Mouse (Mus musculus) large intestine, adult 2 months (tissue): ENCODE data around the gene Ptgds. TPM values are rescaled to one million over a fixed set of nuclear protein-coding genes. Genes with fewer than 3 reads are reported as not detected.

Experiments used
- DNase-seq: peaks from one replicate; pipeline ENCODE4 v3.0.0-alpha.2; 2012; ENCODE audit warnings: low read depth, low spot score
- WGBS: fragments of 180-500 bp; shearing (Covaris S2); methylation state at CpG from one replicate; pipeline ENCODE4 v1.1.7; 2018; 5-methylcytosine and 5-hydroxymethylcytosine counted together
- polyA plus RNA-seq: library from polyadenylated mRNA; depleted of rRNA; stranded (reverse); fragments of >200 nt; gene quantifications from 2 replicates; pipeline ENCODE4 v1.2.3, GENCODE M21; 2012; rRNA removed

The Ptgds gene
- polyA plus RNA-seq, 1 experiment, result 0.53 TPM

DNA sequence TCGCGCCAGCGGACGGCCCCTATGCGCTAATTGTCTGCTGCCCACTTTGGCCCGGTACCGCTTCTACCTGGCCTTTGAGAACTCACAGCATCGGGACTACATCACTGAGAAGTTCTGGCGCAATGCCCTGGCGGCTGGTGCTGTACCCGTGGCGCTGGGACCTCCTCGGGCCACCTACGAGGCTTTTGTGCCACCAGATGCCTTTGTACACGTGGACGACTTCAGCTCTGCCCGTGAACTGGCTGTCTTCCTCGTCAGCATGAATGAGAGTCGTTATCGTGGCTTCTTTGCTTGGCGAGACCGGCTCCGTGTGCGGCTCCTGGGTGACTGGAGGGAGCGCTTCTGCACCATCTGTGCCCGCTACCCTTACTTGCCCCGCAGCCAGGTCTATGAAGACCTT, 44.4 kb downstream of the Ptgds start:
- no peak for DNase-seq
- 50% methylated on average over 27 of the region's 27 CpGs for WGBS

DNA sequence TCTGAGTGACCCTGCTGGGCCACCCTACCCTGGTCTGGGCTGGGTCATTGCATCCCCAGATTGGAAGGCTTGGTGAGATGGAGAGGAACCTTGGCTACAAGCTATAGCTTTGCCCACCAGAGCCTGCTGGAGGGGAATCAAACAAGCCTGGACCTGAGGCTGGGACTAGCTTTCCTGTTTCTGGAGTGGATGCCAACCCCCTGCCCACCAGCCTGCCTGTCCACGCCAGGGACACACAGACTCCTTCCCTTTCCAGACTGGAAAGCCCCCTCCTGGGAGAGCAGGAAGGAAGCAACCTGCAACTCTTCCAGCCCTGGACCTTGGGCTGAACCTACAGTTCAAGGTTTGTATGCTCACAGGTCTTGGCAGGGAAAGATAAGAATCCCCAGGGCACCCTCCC, 46.2 kb downstream of the Ptgds start:
- DNase-seq, result no peak
- 73% methylated on average over 1 of the region's 1 CpGs for WGBS

DNA sequence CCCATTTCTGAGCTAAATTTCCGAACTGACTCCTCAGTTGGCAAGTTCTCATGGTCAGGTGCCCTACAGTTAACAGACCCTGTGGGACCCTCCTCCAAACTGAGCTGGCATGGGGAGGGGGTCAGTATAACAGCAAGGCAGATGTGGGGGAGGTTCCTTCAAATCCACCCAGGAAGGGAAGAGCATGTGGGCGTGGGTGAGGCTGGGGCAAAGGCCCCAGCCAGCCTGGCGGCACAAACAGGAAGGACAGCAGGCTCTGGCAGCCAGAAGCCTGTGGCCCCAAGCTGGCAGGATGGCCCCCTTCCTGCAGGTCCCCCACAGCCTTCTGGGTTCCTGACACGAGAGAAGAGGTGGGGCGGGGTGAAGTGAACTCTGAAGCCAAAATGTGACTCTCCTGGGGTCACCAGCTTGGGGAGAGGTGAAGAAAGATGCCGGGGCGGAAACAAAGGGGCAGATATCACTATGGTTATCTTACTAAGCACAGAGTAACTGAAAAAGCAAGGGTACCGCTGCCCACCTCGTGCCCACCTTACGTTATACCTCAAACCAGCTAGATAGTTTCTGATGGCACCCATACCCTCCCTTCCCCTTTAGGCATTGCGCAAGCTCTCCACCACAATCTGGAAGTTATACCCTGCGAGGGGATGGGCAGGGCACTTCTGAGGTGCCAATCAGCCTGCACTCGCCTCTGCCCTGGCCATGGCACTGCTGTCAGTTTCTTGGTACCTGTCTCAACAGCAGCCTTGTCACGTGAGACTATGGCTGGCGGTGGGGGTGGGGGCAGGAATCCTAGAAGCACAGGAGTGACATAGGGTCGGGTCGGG, 47.0 kb downstream of the Ptgds start, which contains the start of gene Fut7:
TSS of gene Fut7 (plus strand) at position 681 of the 824 bp plus-strand sequence.
- 44% methylated on average over 17 of the region's 17 CpGs for WGBS
- no peak for DNase-seq

DNA sequence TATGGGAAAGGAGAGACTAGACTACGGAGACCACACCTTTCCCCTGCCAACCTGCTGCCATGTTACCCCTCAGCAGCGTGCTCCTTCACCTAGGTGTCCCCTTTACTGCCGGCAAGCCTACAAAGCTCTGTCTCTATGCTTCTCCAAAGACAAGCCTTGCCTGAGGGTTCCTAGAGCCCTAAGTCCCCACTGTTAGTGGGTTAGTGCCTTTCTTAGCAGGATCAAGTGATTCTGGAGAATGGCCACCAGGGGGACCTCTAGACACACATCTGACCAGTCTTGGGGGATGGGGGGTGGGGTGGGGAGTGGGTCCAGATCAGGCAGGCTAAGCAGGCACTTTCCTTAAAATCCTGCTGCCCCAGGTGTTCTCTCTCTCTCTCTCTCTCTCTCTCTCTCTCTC, 48.0 kb downstream of the Ptgds start:
- DNase-seq, result no peak
- WGBS, result 25% methylated on average over 3 of the region's 3 CpGs

DNA sequence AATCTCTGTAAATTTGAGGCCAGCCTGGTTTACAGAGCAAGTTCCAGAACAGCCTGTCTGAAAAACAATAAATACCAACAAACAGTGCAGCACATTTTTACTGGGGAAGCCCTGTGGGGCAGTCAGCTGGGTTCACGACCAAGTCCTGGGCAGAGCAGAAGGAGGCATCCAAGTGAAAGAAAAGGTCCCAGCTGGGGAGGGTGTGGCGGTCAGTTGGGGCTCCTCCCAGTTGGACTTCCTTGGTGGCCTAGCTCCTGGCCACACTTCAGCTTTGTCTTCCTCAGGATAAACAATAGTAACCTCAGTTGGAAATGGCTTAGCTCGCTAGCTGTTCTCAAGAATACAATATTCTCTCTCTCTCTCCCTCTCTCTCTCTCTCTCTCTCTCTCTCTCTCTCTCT, 52.4 kb downstream of the Ptgds start:
- 10% methylated on average over 3 of the region's 3 CpGs for WGBS

More for the DNA sequence above, 52.4 kb downstream of the Ptgds start:
- no peak for DNase-seq

Other genes with a start within 250 kb of the Ptgds start
- gene Tubb4b, start 245.3 kb downstream of the Ptgds start, polyA plus RNA-seq, result 937 and 978 TPM in 2 replicates
- 0.52 and 2.9 TPM in 2 replicates for gene Slc34a3, start 235.7 kb downstream of the Ptgds start, polyA plus RNA-seq
- gene Rnf224, start 233.3 kb downstream of the Ptgds start, polyA plus RNA-seq, result not detected in 2 replicates
- 18.0 and 33.6 TPM in 2 replicates for gene Rnf208, start 227.8 kb downstream of the Ptgds start, polyA plus RNA-seq
- gene Cysrt1, start 227.6 kb downstream of the Ptgds start, polyA plus RNA-seq, result 1.6 and 1.8 TPM in 2 replicates
- gene AL732309.1, start 223.2 kb downstream of the Ptgds start, polyA plus RNA-seq, result 24.7 and 33.9 TPM in 2 replicates
- gene Tmem203, start 214.6 kb downstream of the Ptgds start, polyA plus RNA-seq, result 30.4 and 35.0 TPM in 2 replicates
- 212 and 278 TPM in 2 replicates for gene Tprn, start 207.4 kb downstream of the Ptgds start, polyA plus RNA-seq
- gene Ssna1, start 197.6 kb downstream of the Ptgds start, polyA plus RNA-seq, result 47.8 and 56.0 TPM in 2 replicates
- gene Anapc2, start 197.6 kb downstream of the Ptgds start, polyA plus RNA-seq, result 64.2 and 103 TPM in 2 replicates
- gene Tmem210, start 181.9 kb downstream of the Ptgds start, polyA plus RNA-seq, result not detected in 2 replicates
- gene Lrrc26, start 180.1 kb downstream of the Ptgds start, polyA plus RNA-seq, result 92.7 and 108 TPM in 2 replicates
- 0.48 and 0.63 TPM in 2 replicates for gene Grin1, start 150.9 kb downstream of the Ptgds start, polyA plus RNA-seq
- gene Man1b1, start 137.7 kb downstream of the Ptgds start, polyA plus RNA-seq, result 27.5 and 31.2 TPM in 2 replicates
- 24.2 and 28.6 TPM in 2 replicates for gene Dpp7, start 113.7 kb downstream of the Ptgds start, polyA plus RNA-seq
- 61.6 and 68.8 TPM in 2 replicates for gene Uap1l1, start 104.4 kb downstream of the Ptgds start, polyA plus RNA-seq
- 26.0 and 26.7 TPM in 2 replicates for gene Sapcd2, start 97.7 kb downstream of the Ptgds start, polyA plus RNA-seq
- gene Entpd2, start 74.2 kb downstream of the Ptgds start, polyA plus RNA-seq, result 36.7 and 40.4 TPM in 2 replicates
- gene Npdc1, start 70.7 kb downstream of the Ptgds start, polyA plus RNA-seq, result 91.9 and 126 TPM in 2 replicates
- gene Fut7, start 46.8 kb downstream of the Ptgds start, polyA plus RNA-seq, result 0.52 and 0.88 TPM in 2 replicates
- 7.5 and 12.4 TPM in 2 replicates for gene Abca2, start 41.3 kb downstream of the Ptgds start, polyA plus RNA-seq
- 1.3 and 1.4 TPM in 2 replicates for gene Clic3, start 13.2 kb downstream of the Ptgds start, polyA plus RNA-seq
- 45.6 and 48.9 TPM in 2 replicates for gene Paxx, start 9.0 kb downstream of the Ptgds start, polyA plus RNA-seq
- not detected in 2 replicates for gene Lcn12, start 23.9 kb upstream of the Ptgds start, polyA plus RNA-seq
- gene Fbxw5, start 30.7 kb upstream of the Ptgds start, polyA plus RNA-seq, result 26.7 and 31.7 TPM in 2 replicates
- 2.1 and 2.9 TPM in 2 replicates for gene C8g, start 31.7 kb upstream of the Ptgds start, polyA plus RNA-seq
- gene Traf2, start 76.9 kb upstream of the Ptgds start, polyA plus RNA-seq, result 19.6 and 20.8 TPM in 2 replicates
- gene Edf1, start 87.8 kb upstream of the Ptgds start, polyA plus RNA-seq, result 200 and 273 TPM in 2 replicates
- 0.97 and 8.1 TPM in 2 replicates for gene Mamdc4, start 104.8 kb upstream of the Ptgds start, polyA plus RNA-seq
- 37.3 and 44.6 TPM in 2 replicates for gene Phpt1, start 105.2 kb upstream of the Ptgds start, polyA plus RNA-seq
- 0.43 and 0.69 TPM in 2 replicates for gene Ajm1, start 111.7 kb upstream of the Ptgds start, polyA plus RNA-seq
- gene Rabl6, start 138.5 kb upstream of the Ptgds start, polyA plus RNA-seq, result 35.8 and 52.6 TPM in 2 replicates
- gene Ccdc183, start 147.6 kb upstream of the Ptgds start, polyA plus RNA-seq, result not detected in 2 replicates
- gene Tmem141, start 152.0 kb upstream of the Ptgds start, polyA plus RNA-seq, result 17.2 and 19.4 TPM in 2 replicates
- gene Fcna, start 158.0 kb upstream of the Ptgds start, polyA plus RNA-seq, result 1.9 TPM in 2 replicates
- 1.4 TPM in 1 of 2 replicates, not detected in the other for gene Lcn8, start 183.1 kb upstream of the Ptgds start, polyA plus RNA-seq
- 0.74 TPM in 1 of 2 replicates, not detected in the other for gene Lcn5, start 187.9 kb upstream of the Ptgds start, polyA plus RNA-seq
- gene Lcn6, start 206.7 kb upstream of the Ptgds start, polyA plus RNA-seq, result not detected in 2 replicates
- 0.37 TPM in 1 of 2 replicates, not detected in the other for gene Lcn10, start 212.7 kb upstream of the Ptgds start, polyA plus RNA-seq
- not detected in 2 replicates for gene Obp2a, start 230.0 kb upstream of the Ptgds start, polyA plus RNA-seq
- gene Bmyc, start 236.7 kb upstream of the Ptgds start, polyA plus RNA-seq, result 15.6 and 16.1 TPM in 2 replicates